Mouse (Mus musculus): Measurements from ENCODE around the gene 2610528J11Rik. TPM values are rescaled to one million over a fixed set of nuclear protein-coding genes. Genes with fewer than 3 reads are reported as not detected.
"Not testable (repeated sequence)": the region's sequence is repeated elsewhere in the genome, so short reads cannot be mapped to it uniquely, and the experiment has no call there.

2610528J11Rik gene
- polyA plus RNA-seq, 1 experiment, result 17.7 TPM

DNA sequence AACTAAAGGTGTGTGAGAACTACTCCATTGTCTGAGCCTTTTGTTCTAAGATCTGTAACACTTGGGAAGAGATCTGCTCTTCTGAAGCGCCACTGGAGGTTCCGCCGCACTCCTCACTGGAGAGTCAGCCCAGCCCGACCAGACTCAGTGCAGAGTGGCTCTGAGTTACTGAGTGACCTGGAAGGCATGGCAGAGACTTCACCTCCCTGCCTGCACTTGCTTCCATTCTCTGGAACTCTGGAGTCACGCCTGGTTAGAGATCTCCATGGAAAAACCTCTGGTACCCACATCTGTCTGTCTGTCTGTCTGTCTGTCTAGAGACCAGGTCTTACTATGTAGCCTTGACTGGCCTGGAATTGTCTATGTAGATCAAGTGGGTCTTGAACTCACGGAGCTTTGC lies 8.8 kb downstream of the 2610528J11Rik start:
- no peak for DNase-seq
- no peaks in the 10 kb centered on the region for H3K4me1 ChIP-seq (ENCODE audit: control insufficient read depth, insufficient read depth, low read length)
- WGBS, result 85% methylated on average over 6 of the region's 6 CpGs
- no peak for TF ChIP-seq POLR2A (IDR thresholded peaks at IDR 0.05; ENCODE audit: borderline replicate concordance, extremely low read depth, low read depth, low read length)
- TF ChIP-seq CTCF (IDR thresholded peaks at IDR 0.05; ENCODE audit: insufficient read depth, low read length), result no peak
- no peak overlapping the region for H3K4me3 ChIP-seq (replicated peaks; ENCODE audit: extremely low read depth, low read depth, low read length)

DNA sequence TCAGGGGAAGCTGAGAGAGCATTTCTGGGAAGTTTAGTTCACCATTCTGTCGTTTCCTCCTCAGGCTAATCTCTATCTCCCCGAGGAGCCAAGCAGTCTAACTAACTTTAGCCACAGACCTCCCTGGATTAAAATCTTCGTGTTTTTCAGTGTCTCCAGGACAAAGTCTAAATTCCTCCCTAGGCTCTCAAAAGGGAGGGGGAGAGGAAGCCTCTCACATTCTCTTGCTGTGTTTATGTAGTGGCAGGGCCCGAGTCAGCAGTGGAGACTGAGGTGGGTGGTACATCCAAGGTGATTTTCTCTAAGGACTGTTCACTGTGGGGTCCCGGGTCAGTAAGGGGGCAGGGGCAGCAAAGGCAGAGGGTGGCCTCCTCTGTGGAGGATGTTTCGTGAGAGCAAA lies 11.0 kb downstream of the 2610528J11Rik start:
- no peaks in the 10 kb centered on the region for H3K4me1 ChIP-seq (ENCODE audit: control insufficient read depth, insufficient read depth, low read length)
- 31% methylated on average over 6 of the region's 6 CpGs for WGBS
- no peak for TF ChIP-seq CTCF (IDR thresholded peaks at IDR 0.05; ENCODE audit: insufficient read depth, low read length)
- TF ChIP-seq POLR2A (IDR thresholded peaks at IDR 0.05; ENCODE audit: borderline replicate concordance, extremely low read depth, low read depth, low read length), result no peak
- DNase-seq, result no peak
- H3K4me3 ChIP-seq (replicated peaks; ENCODE audit: extremely low read depth, low read depth, low read length), result no peak overlapping the region

- TF ChIP-seq POLR2A (IDR thresholded peaks at IDR 0.05; ENCODE audit: borderline replicate concordance, extremely low read depth, low read depth, low read length) (no peak), CTCF (IDR thresholded peaks at IDR 0.05; ENCODE audit: insufficient read depth, low read length) (no peak)
- H3K4me3 ChIP-seq (replicated peaks; ENCODE audit: extremely low read depth, low read depth, low read length), result no peak overlapping the region
- H3K4me1 ChIP-seq (ENCODE audit: control insufficient read depth, insufficient read depth, low read length), result no peaks in the 10 kb centered on the region
- DNase-seq, result no peak
- WGBS, result 44% methylated on average over 10 of the region's 10 CpGs
These were observed 13.1 kb downstream of the 2610528J11Rik start for GRCm38 (mm10) chr4:118539904-118540303.

GRCm38 (mm10) chr4:118542510-118543157 lies 15.8 kb downstream of the 2610528J11Rik start:
- WGBS, result 55% methylated on average over 9 of the region's 9 CpGs
- Histone ChIP-seq H3K4me1 (ENCODE audit: control insufficient read depth, insufficient read depth, low read length) (no peaks in the 10 kb centered on the region), H3K4me3 (replicated peaks; ENCODE audit: extremely low read depth, low read depth, low read length) (no peak overlapping the region)
- DNase-seq, result peak; percentile 45
- TF ChIP-seq CTCF (IDR thresholded peaks at IDR 0.05; ENCODE audit: insufficient read depth, low read length) (no peak), POLR2A (IDR thresholded peaks at IDR 0.05; ENCODE audit: borderline replicate concordance, extremely low read depth, low read depth, low read length) (no peak)

DNA sequence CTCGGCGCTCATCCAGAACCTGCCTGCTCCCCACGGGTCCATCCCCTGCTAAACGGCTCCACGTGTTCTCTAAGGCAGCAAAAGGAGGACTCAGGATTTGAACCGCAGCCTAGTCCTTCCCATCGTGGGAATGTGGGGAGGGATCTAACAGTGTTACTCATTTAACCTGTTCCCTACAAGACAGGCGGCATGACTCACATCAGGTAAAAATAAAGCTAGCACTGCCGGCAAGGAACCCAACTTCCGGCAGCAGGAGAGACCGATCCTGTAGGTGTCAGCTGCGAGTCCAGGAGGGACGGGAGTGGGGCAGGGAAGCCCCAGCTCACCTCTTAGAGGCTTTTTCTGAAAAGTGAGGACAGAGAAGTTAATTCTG lies 16.3 kb downstream of the 2610528J11Rik start:
- WGBS, result 10% methylated on average over 13 of the region's 13 CpGs
- no peak for TF ChIP-seq POLR2A (IDR thresholded peaks at IDR 0.05; ENCODE audit: borderline replicate concordance, extremely low read depth, low read depth, low read length)
- no peak for TF ChIP-seq CTCF (IDR thresholded peaks at IDR 0.05; ENCODE audit: insufficient read depth, low read length)
- no peak for DNase-seq
- Histone ChIP-seq H3K4me1 (ENCODE audit: control insufficient read depth, insufficient read depth, low read length) (no peaks in the 10 kb centered on the region), H3K4me3 (replicated peaks; ENCODE audit: extremely low read depth, low read depth, low read length) (peak overlapping the region; percentile 68)

- TF ChIP-seq CTCF (IDR thresholded peaks at IDR 0.05; ENCODE audit: insufficient read depth, low read length) (no peak), POLR2A (IDR thresholded peaks at IDR 0.05; ENCODE audit: borderline replicate concordance, extremely low read depth, low read depth, low read length) (peak; percentile 67; the same call in 1 of the 2 replicates)
- DNase-seq, result peak; percentile 88
- Histone ChIP-seq H3K4me1 (ENCODE audit: control insufficient read depth, insufficient read depth, low read length) (no peaks in the 10 kb centered on the region), H3K4me3 (replicated peaks; ENCODE audit: extremely low read depth, low read depth, low read length) (peak within 1 kb of the TSS; percentile 68)
- WGBS, result 4% methylated on average over 24 of the region's 24 CpGs
These were observed 16.9 kb downstream of the 2610528J11Rik start, which contains the start of gene Tmem125 for GRCm38 (mm10) chr4:118543592-118544260. TSS of gene Tmem125 (minus strand) at chr4:118544044.

DNA sequence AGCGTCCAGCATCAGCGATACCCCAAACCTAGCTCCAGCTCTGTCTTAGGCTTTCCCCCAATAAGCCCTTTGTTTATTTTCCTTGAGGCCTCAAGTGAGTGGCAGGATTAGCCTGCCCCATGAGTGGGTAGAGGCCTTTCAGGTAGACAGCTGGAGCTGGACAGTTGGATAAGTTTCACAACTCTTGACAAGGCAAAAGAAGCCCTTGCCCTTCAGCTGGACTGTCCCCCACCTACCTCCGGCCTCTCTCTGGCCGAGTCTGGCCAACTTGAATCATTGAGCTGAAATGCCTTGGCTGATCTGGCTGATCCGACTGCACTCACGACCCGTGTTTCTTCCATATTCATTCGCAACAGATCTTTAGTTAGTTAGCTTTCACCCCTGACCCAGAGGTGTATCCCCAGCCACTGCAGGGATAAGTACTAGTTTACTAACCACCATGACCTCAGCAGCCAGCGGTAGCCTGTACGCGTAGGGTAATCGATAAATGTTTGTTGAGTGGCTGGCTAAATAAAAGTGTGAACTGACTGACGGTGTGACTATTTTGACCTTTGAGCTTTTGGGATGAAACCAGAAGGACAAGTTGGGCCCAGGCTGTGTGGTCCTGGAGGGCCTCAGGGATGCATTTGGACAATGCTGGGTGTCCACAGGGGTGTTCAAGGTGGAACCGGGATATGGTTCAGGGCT lies 17.8 kb downstream of the 2610528J11Rik start:
- TF ChIP-seq CTCF (IDR thresholded peaks at IDR 0.05; ENCODE audit: insufficient read depth, low read length) (no peak), POLR2A (IDR thresholded peaks at IDR 0.05; ENCODE audit: borderline replicate concordance, extremely low read depth, low read depth, low read length) (no peak)
- H3K4me1 ChIP-seq (ENCODE audit: control insufficient read depth, insufficient read depth, low read length), result no peaks in the 10 kb centered on the region
- no peak for DNase-seq
- WGBS, result 59% methylated on average over 14 of the region's 14 CpGs
- H3K4me3 ChIP-seq (replicated peaks; ENCODE audit: extremely low read depth, low read depth, low read length), result peak overlapping the region; percentile 35

DNA sequence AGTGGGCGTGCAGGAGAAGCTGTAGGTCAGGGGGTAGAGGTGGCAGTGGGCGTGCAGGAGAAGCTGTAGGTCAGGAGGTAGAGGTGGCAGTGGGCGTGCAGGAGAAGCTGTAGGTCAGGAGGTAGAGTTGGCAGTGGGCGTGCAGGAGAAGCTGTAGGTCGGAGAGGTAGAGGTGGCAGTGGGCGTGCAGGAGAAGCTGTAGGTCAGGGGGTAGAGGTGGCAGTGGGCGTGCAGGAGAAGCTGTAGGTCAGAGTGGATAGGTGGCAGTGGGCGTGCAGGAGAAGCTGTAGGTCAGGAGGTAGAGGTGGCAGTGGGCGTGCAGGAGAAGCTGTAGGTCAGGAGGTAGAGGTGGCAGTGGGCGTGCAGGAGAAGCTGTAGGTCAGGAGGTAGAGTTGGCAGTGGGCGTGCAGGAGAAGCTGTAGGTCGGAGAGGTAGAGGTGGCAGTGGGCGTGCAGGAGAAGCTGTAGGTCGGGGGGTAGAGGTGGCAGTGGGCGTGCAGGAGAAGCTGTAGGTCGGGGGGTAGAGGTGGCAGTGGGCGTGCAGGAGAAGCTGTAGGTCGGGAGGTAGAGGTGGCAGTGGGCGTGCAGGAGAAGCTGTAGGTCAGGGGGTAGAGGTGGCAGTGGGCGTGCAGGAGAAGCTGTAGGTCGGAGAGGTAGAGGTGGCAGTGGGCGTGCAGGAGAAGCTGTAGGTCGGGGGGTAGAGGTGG lies 20.8 kb downstream of the 2610528J11Rik start:
- DNase-seq, result peak; percentile 72
- 87% methylated on average over 23 of the region's 23 CpGs for WGBS
- H3K4me1 ChIP-seq (ENCODE audit: control insufficient read depth, insufficient read depth, low read length); H3K4me3 ChIP-seq (replicated peaks; ENCODE audit: extremely low read depth, low read depth, low read length): not testable (repeated sequence)

DNA sequence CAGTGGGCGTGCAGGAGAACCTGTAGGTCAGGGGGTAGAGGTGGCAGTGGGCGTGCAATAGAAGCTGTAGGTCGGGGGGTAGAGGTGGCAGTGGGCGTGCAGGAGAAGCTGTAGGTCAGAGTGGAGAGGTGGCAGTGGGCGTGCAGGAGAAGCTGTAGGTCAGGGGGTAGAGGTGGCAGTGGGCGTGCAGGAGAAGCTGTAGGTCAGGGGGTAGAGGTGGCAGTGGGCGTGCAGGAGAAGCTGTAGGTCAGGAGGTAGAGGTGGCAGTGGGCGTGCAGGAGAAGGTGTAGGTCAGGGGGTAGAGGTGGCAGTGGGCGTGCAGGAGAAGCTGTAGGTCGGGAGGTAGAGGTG lies 21.3 kb downstream of the 2610528J11Rik start:
- DNase-seq; H3K4me1 ChIP-seq (ENCODE audit: control insufficient read depth, insufficient read depth, low read length); H3K4me3 ChIP-seq (replicated peaks; ENCODE audit: extremely low read depth, low read depth, low read length): not testable (repeated sequence)
- 82% methylated on average over 10 of the region's 10 CpGs for WGBS

All from lung, adult 2 months (tissue).